In the genomic region with DNA sequence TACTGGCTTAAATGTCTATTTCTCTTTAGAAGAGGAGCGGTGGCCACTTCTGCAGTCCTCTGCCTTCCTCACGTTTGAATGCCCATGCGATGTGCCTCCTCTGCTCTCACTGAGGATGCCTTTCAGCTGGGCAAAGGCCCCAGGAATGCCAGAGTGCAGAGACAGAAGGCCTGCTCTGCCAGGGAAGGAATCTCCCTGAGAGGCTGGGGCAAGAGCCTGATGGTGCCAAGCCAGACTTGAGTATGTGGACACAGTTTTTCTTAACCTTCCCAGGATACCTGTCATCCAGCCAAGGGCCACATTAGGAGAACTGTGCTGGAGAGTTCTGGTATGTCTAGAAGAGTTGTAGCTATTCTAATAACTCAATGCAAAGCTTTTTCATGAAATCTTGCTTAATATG, we compare ENCODE assay signal across 15 mouse cellular contexts.
DNase-seq lines count a peak whose midpoint lies in the region; ATAC-seq and TF ChIP-seq lines count a peak whose summit lies in the region.
"Had no signal": no experiment of that assay in that cellular context is flagged by ENCODE, and none has a peak within 500 bp of the region (broad histone marks: within the 10 kb centered on the region; RNA-seq: fewer than 3 reads in every experiment).

No protein-coding gene starts in this region.

- TF ChIP-seq CTCF in cerebellum, adult 2 months (IDR thresholded peaks at IDR 0.05; ENCODE audit: borderline replicate concordance, insufficient read depth, low read depth, low read length) = no peak

- DNase-seq in kidney, postnatal 14 days = peak; percentile 10
- DNase-seq in cerebellum, adult 2 months = peak; percentile 45 to 71
- peak; percentile 36 for DNase-seq in fibroblast of lung, adult 2 months (ENCODE audit: low read depth)
- DNase-seq in lung, postnatal 25 days (ENCODE audit: low spot score) = peak; percentile 67
- DNase-seq in embryo, embryonic 11 days = no peak
- DNase-seq in thymus, postnatal 36 days = no peak
- DNase-seq: adrenal gland, postnatal 36 days had no signal

- H3K27me3 ChIP-seq in kidney, embryonic 15.5 days = no peaks in the 10 kb centered on the region
- H3K27me3 ChIP-seq in cerebellum, adult 2 months (ENCODE audit: control insufficient read depth, insufficient read depth, low read length) = no peaks in the 10 kb centered on the region
- no peaks in the 10 kb centered on the region for H3K27me3 ChIP-seq in intestine, embryonic 16.5 days (replicated peaks; ENCODE audit: control insufficient read depth, insufficient read depth, low read length)
- H3K27me3 ChIP-seq: heart, embryonic 15.5 days; hindbrain, embryonic 12.5 days; limb, embryonic 13.5 days; lung, embryonic 15.5 days had no signal

- TF ChIP-seq POLR2A in cerebellum, adult 2 months (IDR thresholded peaks at IDR 0.05; ENCODE audit: borderline replicate concordance, insufficient read depth, low read length) = no peak

- no peaks in the 10 kb centered on the region for H3K36me3 ChIP-seq in kidney, embryonic 15.5 days
- no peaks in the 10 kb centered on the region for H3K36me3 ChIP-seq in intestine, embryonic 16.5 days (ENCODE audit: control insufficient read depth, insufficient read depth, low read length)
- H3K36me3 ChIP-seq: heart, embryonic 15.5 days; hindbrain, embryonic 12.5 days; lung, embryonic 15.5 days had no signal

- no peak overlapping the region for H3K4me3 ChIP-seq in kidney, embryonic 15.5 days (replicated peaks)
- H3K4me3 ChIP-seq in cerebellum, adult 2 months (replicated peaks; ENCODE audit: insufficient read depth, low read depth, low read length) = no peak overlapping the region
- H3K4me3 ChIP-seq in intestine, embryonic 16.5 days (ENCODE audit: low read length) = no peak overlapping the region
- H3K4me3 ChIP-seq: erythroblast, embryonic 14.5 days; heart, embryonic 15.5 days; hindbrain, embryonic 12.5 days; limb, embryonic 13.5 days; lung, embryonic 15.5 days had no signal

- no peak overlapping the region for H3K27ac ChIP-seq in kidney, embryonic 15.5 days
- no peak overlapping the region for H3K27ac ChIP-seq in cerebellum, adult 2 months (ENCODE audit: insufficient read depth, low read length)
- H3K27ac ChIP-seq in intestine, embryonic 16.5 days (ENCODE audit: low read length) = no peak overlapping the region
- H3K27ac ChIP-seq: heart, embryonic 15.5 days; hindbrain, embryonic 12.5 days; limb, embryonic 13.5 days; lung, embryonic 15.5 days had no signal

- 0 out of 2 replicates have a peak, but pooled peaks cover 3% of the 10 kb centered on the region for H3K9me3 ChIP-seq in kidney, embryonic 15.5 days (replicated peaks)
- no peaks in the 10 kb centered on the region for H3K9me3 ChIP-seq in intestine, embryonic 16.5 days (ENCODE audit: control insufficient read depth, low read length)
- H3K9me3 ChIP-seq: heart, embryonic 15.5 days; hindbrain, embryonic 12.5 days; limb, embryonic 13.5 days; lung, embryonic 15.5 days had no signal

- no peak overlapping the region for H3K4me2 ChIP-seq in kidney, embryonic 15.5 days
- no peak overlapping the region for H3K4me2 ChIP-seq in intestine, embryonic 16.5 days (ENCODE audit: low read depth, low read length)
- H3K4me2 ChIP-seq: heart, embryonic 15.5 days; hindbrain, embryonic 12.5 days; limb, embryonic 13.5 days; lung, embryonic 15.5 days had no signal

- no peak for ATAC-seq in kidney, embryonic 15.5 days (replicated peaks; ENCODE audit: low FRiP score)
- no peak for ATAC-seq in intestine, embryonic 16.5 days
- ATAC-seq: intestine, postnatal 0 days had no signal

- 85% methylated on average over 3 of the region's 3 CpGs for WGBS in kidney, embryonic 15.5 days
- 28% methylated on average over 3 of the region's 3 CpGs for WGBS in cerebellum, adult 2 months
- WGBS in intestine, embryonic 16.5 days = 78% methylated on average over 3 of the region's 3 CpGs

- H3K4me1 ChIP-seq in kidney, embryonic 15.5 days = no peaks in the 10 kb centered on the region
- peaks cover 4% of the 10 kb centered on the region for H3K4me1 ChIP-seq in cerebellum, adult 2 months (ENCODE audit: control insufficient read depth, insufficient read depth, low read length)
- H3K4me1 ChIP-seq in intestine, embryonic 16.5 days (ENCODE audit: control insufficient read depth, insufficient read depth, low read length) = no peaks in the 10 kb centered on the region

- no peak overlapping the region for H3K9ac ChIP-seq in kidney, embryonic 15.5 days
- H3K9ac ChIP-seq in intestine, embryonic 16.5 days (ENCODE audit: low read depth, low read length) = no peak overlapping the region
- H3K9ac ChIP-seq: heart, embryonic 15.5 days; hindbrain, embryonic 12.5 days; limb, embryonic 13.5 days; lung, embryonic 15.5 days had no signal

Comparison
In these comparisons a context has a peak if more than half of its experiments do, and no peak if none do; other contexts are left out.
1. DNase-seq: peak in kidney, postnatal 14 days (single experiment), cerebellum, adult 2 months (2 of 2), fibroblast of lung, adult 2 months (single experiment) and lung, postnatal 25 days (single experiment); none in embryo, embryonic 11 days (single experiment) and thymus, postnatal 36 days (0 of 2).